Mouse (Mus musculus) kidney, postnatal 0 days (tissue): ENCODE results near the gene Mfsd11. TPM values are rescaled to one million over a fixed set of nuclear protein-coding genes. Genes with fewer than 3 reads are reported as not detected.

Source experiments
- ATAC-seq: fragments of 200-750 bp; cut with Nextera tagmentation; replicated peaks from 2 replicates; pipeline ENCODE4 v1.8.0; 2017; ENCODE audit warnings: low read depth, moderate number of reproducible peaks, moderate TSS enrichment, moderate library complexity; ENCODE audit not compliant: low FRiP score
- DNase-seq: peaks from one replicate; pipeline ENCODE4 v3.0.0-alpha.2; 2016; ENCODE audit warnings: low spot score
- H3K27ac ChIP-seq: fragments of 300-500 bp; sonication (generic); 2 replicates; pipeline ENCODE4 v1.5.1; 2014; ENCODE audit warnings: mild to moderate bottlenecking
- H3K27me3 ChIP-seq: fragments of 300-500 bp; sonication (generic); 2 replicates; pipeline ENCODE4 v1.6.1; 2014; ENCODE audit warnings: low read length, mixed read lengths; ENCODE audit not compliant: insufficient read depth
- H3K36me3 ChIP-seq: fragments of 300-500 bp; sonication (generic); 2 replicates; pipeline ENCODE4 v1.6.1; 2014; ENCODE audit warnings: low read length, mixed read lengths; ENCODE audit not compliant: insufficient read depth
- H3K4me1 ChIP-seq: fragments of 300-500 bp; sonication (generic); replicated peaks from 2 replicates; pipeline ENCODE4 v1.6.1; 2014; ENCODE audit warnings: antibody characterized with exemption, low read length, mixed read lengths; ENCODE audit not compliant: insufficient read depth
- H3K4me2 ChIP-seq: fragments of 300-500 bp; sonication (generic); 2 replicates; pipeline ENCODE4 v1.6.1; 2014; ENCODE audit warnings: mild to moderate bottlenecking, low read length, moderate library complexity, mixed read lengths
- H3K4me3 ChIP-seq: fragments of 300-500 bp; sonication (generic); replicated peaks from 2 replicates; pipeline ENCODE4 v1.5.1; 2014; ENCODE audit warnings: low read depth, low read length
- H3K9ac ChIP-seq: fragments of 300-500 bp; sonication (generic); 2 replicates; pipeline ENCODE4 v1.6.1; 2014; ENCODE audit warnings: low read depth, low read length
- H3K9me3 ChIP-seq: fragments of 300-500 bp; sonication (generic); replicated peaks from 2 replicates; pipeline ENCODE4 v1.6.1; 2016; ENCODE audit warnings: low read length, inconsistent platforms, mixed read lengths
- CTCF ChIP-seq: IDR thresholded peaks from 2 replicates; pipeline ENCODE4 v1.5.1; 2016; ENCODE audit warnings: antibody characterized with exemption, low read depth, mild to moderate bottlenecking, moderate library complexity
- WGBS: fragments of 180-500 bp; shearing (Covaris S2); extraction: QIAGEN DNeasy Blood & Tissue Kit; methylation state at CpG from one replicate; pipeline ENCODE4 v1.1.7; 2014; 5-methylcytosine and 5-hydroxymethylcytosine counted together
- polyA plus RNA-seq: library from polyadenylated mRNA; unstranded; fragments of >200 nt; fragmentation: Nextera tagmentation; extraction: Ambion mirVana; gene quantifications from 2 replicates; pipeline ENCODE4 v1.2.1, GENCODE M21; 2015

Gene Mfsd11
- polyA plus RNA-seq, 1 experiment from 2014 or later = 48.4 TPM

- peaks cover 24% of the 10 kb centered on the region for H3K36me3 ChIP-seq
- TF ChIP-seq CTCF = no peak
- WGBS = 88% methylated on average over 9 of the region's 9 CpGs
- no peak overlapping the region for H3K9ac ChIP-seq
- H3K27me3 ChIP-seq = no peaks in the 10 kb centered on the region
- H3K4me3 ChIP-seq = no peak overlapping the region
- DNase-seq (no peak), ATAC-seq (no peak)
- no peak overlapping the region for H3K4me2 ChIP-seq
- H3K9me3 ChIP-seq = no peaks in the 10 kb centered on the region
- no peak overlapping the region for H3K27ac ChIP-seq
- H3K4me1 ChIP-seq = no peaks in the 10 kb centered on the region
These were observed 19.3 kb downstream of the Mfsd11 start for GRCm38 (mm10) chr11:116871538-116871937.

GRCm38 (mm10) chr11:116873987-116874386 lies 21.7 kb downstream of the Mfsd11 start:
- Histone ChIP-seq H3K9me3 (no peaks in the 10 kb centered on the region), H3K4me3 (no peak overlapping the region), H3K27me3 (no peaks in the 10 kb centered on the region), H3K27ac (no peak overlapping the region), H3K4me1 (no peaks in the 10 kb centered on the region), H3K4me2 (no peak overlapping the region), H3K9ac (no peak overlapping the region), H3K36me3 (peaks cover 23% of the 10 kb centered on the region)
- 83% methylated on average over 20 of the region's 20 CpGs for WGBS
- TF ChIP-seq CTCF = no peak
- no peak for ATAC-seq
- no peak for DNase-seq

DNA sequence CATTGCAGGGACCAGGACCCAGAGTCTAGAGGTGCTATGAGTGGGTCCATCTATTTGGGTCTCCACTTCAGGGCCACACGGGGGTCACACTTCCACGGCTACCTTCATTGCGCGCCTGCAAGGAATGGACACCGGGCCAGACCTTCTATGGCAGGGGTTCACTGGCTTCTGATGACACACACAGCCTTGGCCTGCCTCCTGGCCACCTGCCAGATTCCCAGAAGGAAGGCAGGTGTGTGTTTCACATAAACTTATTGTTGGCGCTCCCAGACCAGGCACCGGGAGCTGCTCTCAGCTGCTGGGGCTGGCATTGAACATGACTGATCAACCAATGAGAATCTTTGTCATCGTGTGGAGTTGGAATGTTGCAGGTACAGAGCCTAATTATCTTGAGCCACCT lies 26.2 kb downstream of the Mfsd11 start:
- no peak for TF ChIP-seq CTCF
- Histone ChIP-seq H3K9ac (no peak overlapping the region), H3K27ac (no peak overlapping the region), H3K4me2 (no peak overlapping the region), H3K36me3 (peaks cover 14% of the 10 kb centered on the region; the same call in 1 of the 2 replicates), H3K4me1 (no peaks in the 10 kb centered on the region), H3K4me3 (no peak overlapping the region), H3K27me3 (no peaks in the 10 kb centered on the region), H3K9me3 (no peaks in the 10 kb centered on the region)
- no peak for DNase-seq
- 84% methylated on average over 8 of the region's 8 CpGs for WGBS
- ATAC-seq = no peak

DNA sequence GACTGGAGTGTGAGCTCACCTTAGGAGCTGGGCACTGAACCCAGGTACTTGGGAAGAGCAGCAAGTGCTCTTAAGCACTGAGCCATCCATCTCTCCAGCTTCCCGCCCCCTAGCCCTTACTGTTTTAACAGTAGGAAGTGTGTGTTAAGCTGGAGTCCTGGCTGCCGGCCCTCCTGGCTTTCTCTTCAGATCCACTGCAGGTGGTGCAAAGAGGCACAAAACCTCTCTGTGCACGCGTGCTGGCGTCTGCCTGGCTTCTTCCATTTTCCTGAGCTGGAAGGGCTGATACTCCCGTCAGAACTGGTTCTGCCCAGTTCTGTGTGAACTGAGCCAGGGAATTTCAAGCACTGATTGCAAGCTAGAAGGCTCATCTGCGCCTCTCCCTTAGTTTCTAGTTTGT lies 28.6 kb downstream of the Mfsd11 start:
- DNase-seq = no peak
- no peaks in the 10 kb centered on the region for H3K4me1 ChIP-seq
- H3K27ac ChIP-seq = no peak overlapping the region
- no peak overlapping the region for H3K4me3 ChIP-seq
- no peak overlapping the region for H3K4me2 ChIP-seq
- no peak for ATAC-seq
- no peaks in the 10 kb centered on the region for H3K9me3 ChIP-seq
- no peak for TF ChIP-seq CTCF
- no peak overlapping the region for H3K9ac ChIP-seq
- H3K27me3 ChIP-seq = no peaks in the 10 kb centered on the region
- 69% methylated on average over 7 of the region's 7 CpGs for WGBS
- no peaks in the 10 kb centered on the region for H3K36me3 ChIP-seq

DNA sequence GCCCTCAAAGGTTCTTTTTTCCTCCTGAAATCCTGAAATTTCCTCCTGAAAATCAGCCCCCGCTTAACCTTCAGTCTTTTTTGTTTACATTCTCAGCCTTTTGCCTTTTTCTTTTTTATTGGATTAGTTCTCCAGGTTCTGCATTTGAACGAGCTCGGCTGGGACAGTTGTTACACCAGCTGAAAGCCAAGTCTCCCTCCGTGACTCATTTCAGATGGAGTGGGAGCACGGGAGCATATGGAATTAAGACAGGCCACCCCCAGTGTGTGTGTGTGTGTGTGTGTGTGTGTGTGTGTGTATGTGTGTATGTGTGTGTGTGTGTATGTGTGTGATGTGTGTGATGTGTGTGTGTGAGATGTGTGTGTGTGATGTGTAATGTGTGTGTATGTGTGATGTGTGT lies 29.2 kb downstream of the Mfsd11 start:
- H3K4me3 ChIP-seq = no peak overlapping the region
- no peaks in the 10 kb centered on the region for H3K4me1 ChIP-seq
- H3K27me3 ChIP-seq = no peaks in the 10 kb centered on the region
- ATAC-seq (no peak), DNase-seq (no peak)
- H3K27ac ChIP-seq = no peak overlapping the region
- H3K9ac ChIP-seq = no peak overlapping the region
- H3K9me3 ChIP-seq = no peaks in the 10 kb centered on the region
- 71% methylated on average over 5 of the region's 5 CpGs for WGBS
- H3K4me2 ChIP-seq = no peak overlapping the region
- no peaks in the 10 kb centered on the region for H3K36me3 ChIP-seq
- TF ChIP-seq CTCF = no peak

DNA sequence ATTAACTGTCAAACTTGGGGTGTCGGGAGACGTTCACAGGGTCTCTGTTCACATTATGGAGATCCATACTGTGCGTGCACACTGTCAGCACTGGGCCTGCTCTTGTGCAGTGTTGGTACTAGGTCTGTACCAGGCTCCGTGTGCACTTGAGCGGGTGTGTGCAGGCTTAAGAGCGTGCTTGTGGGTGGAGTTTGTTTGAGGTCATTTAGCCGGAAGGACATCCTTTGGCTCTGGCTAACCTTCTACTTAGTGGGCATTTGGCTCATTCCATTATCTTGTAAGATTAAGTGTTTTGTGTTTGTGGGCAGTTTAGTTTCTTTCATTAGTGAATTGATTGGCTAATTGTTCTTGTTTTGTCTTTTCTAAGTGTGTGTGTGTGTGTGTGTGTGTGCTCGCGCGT lies 30.2 kb downstream of the Mfsd11 start:
- no peak for ATAC-seq
- Histone ChIP-seq H3K36me3 (no peaks in the 10 kb centered on the region), H3K4me3 (no peak overlapping the region), H3K27ac (no peak overlapping the region), H3K4me2 (no peak overlapping the region), H3K9me3 (no peaks in the 10 kb centered on the region), H3K27me3 (no peaks in the 10 kb centered on the region), H3K4me1 (no peaks in the 10 kb centered on the region), H3K9ac (no peak overlapping the region)
- no peak for DNase-seq
- no peak for TF ChIP-seq CTCF
- WGBS = 83% methylated on average over 10 of the region's 10 CpGs

DNA sequence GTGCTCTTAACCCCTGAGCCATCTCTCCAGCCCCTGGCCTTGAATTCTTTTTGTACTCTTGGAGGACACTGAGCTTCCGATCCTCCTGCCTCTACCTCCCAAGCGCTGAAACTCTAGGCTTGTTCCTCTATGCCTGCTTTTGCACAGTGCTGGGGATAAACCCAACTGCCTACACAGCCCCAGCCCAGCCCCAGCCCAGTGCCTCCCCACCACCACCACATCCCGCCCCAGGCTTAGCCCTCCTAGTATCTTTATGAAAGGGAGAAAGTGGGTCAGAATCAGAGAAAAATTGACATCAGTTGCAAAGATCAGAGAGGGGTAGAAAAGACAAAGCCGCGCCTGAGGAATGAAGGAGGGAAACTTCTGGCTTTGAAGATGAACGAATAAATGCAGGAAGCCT lies 31.8 kb downstream of the Mfsd11 start:
- Histone ChIP-seq H3K9ac (no peak overlapping the region), H3K4me2 (no peak overlapping the region), H3K27me3 (no peaks in the 10 kb centered on the region), H3K9me3 (no peaks in the 10 kb centered on the region), H3K4me1 (no peaks in the 10 kb centered on the region), H3K36me3 (no peaks in the 10 kb centered on the region), H3K4me3 (no peak overlapping the region), H3K27ac (no peak overlapping the region)
- TF ChIP-seq CTCF = no peak
- 92% methylated on average over 6 of the region's 6 CpGs for WGBS
- ATAC-seq (no peak), DNase-seq (no peak)
